Mouse (Mus musculus) MEL (cell line): Measurements from ENCODE around the gene Scnm1. TPM values are rescaled to one million over a fixed set of nuclear protein-coding genes. Genes with fewer than 3 reads are reported as not detected.
A peak's percentile ranks its signal among the peaks of the same experiment; 100 is the strongest.

Source experiments
- DNase-seq: peaks from one replicate; pipeline ENCODE4 v3.0.0; 2011; ENCODE audit warnings: low read depth, low spot score
- H3K27ac ChIP-seq: 2 replicates; pipeline ENCODE4 v1.5.1; 2012; ENCODE audit warnings: low read depth, mild to moderate bottlenecking, control low read depth, low read length, moderate library complexity; ENCODE audit not compliant: control insufficient read depth
- H3K27me3 ChIP-seq, 2 experiments: fragments of 150-350 bp in 1 of 2; sonication (generic) in 1 of 2; 2 replicates each; pipeline ENCODE4 v1.6.1; 2012; ENCODE audit warnings: low read length in 2 of 2, mild to moderate bottlenecking in 2 of 2, improper control_type of control experiment in 1 of 2, moderate library complexity in 1 of 2; ENCODE audit not compliant: insufficient read depth in 2 of 2, control insufficient read depth in 1 of 2
- H3K36me3 ChIP-seq, 2 experiments: 2 replicates each; pipeline ENCODE4 v1.6.1; 2012 to 2014; ENCODE audit warnings: low read length in 2 of 2, improper control_type of control experiment in 1 of 2, inconsistent platforms in 1 of 2, mild to moderate bottlenecking in 1 of 2; ENCODE audit not compliant: insufficient read depth in 2 of 2, control insufficient read depth in 1 of 2
- H3K4me1 ChIP-seq, 2 experiments: fragments of 150-350 bp in 1 of 2; sonication (generic) in 1 of 2; 2 replicates each; pipeline ENCODE4 v1.6.1; 2012; ENCODE audit warnings: low read length in 2 of 2, improper control_type of control experiment in 1 of 2, mild to moderate bottlenecking in 1 of 2; ENCODE audit not compliant: insufficient read depth in 2 of 2, control insufficient read depth in 1 of 2
- H3K4me3 ChIP-seq, 2 experiments: fragments of 150-350 bp in 1 of 2; sonication (generic) in 1 of 2; 2 replicates each; pipeline ENCODE4 v1.5.1; 2012; ENCODE audit warnings: low read depth in 2 of 2, low read length in 2 of 2, mild to moderate bottlenecking in 2 of 2, moderate library complexity in 2 of 2, control low read depth in 1 of 2, improper control_type of control experiment in 1 of 2; ENCODE audit not compliant: control insufficient read depth in 1 of 2, insufficient read depth in 1 of 2
- H3K79me2 ChIP-seq: 2 replicates; pipeline ENCODE4 v1.6.1; 2012; ENCODE audit warnings: mild to moderate bottlenecking, low read length, moderate library complexity; ENCODE audit not compliant: control insufficient read depth, poor library complexity, insufficient read depth
- H3K9ac ChIP-seq: 2 replicates; pipeline ENCODE4 v1.6.1; 2012; ENCODE audit warnings: low read depth, mild to moderate bottlenecking, control low read depth, low read length, moderate library complexity; ENCODE audit not compliant: control insufficient read depth, poor library complexity, severe bottlenecking
- H3K9me3 ChIP-seq: fragments of 150-350 bp; sonication (generic); replicated peaks from 2 replicates; pipeline ENCODE4 v1.6.1; 2012; ENCODE audit warnings: mild to moderate bottlenecking, low read length, improper control_type of control experiment, moderate library complexity; ENCODE audit not compliant: insufficient read depth
- BHLHE40 ChIP-seq: IDR thresholded peaks from 2 replicates; pipeline ENCODE4 v1.6.1; 2012; ENCODE audit warnings: low read depth, mild to moderate bottlenecking, inconsistent platforms, low read length, improper control_type of control experiment, borderline replicate concordance
- CHD1 ChIP-seq: IDR thresholded peaks from 2 replicates; pipeline ENCODE4 v1.6.1; 2012; ENCODE audit warnings: low read depth, mild to moderate bottlenecking, inconsistent platforms, low read length, improper control_type of control experiment
- CHD2 ChIP-seq: IDR thresholded peaks from 2 replicates; pipeline ENCODE4 v1.6.1; 2011; ENCODE audit warnings: low read length, improper control_type of control experiment
- CTCF ChIP-seq, 3 experiments: IDR thresholded peaks in 2 of 3; conservative IDR thresholded peaks in 1 of 3; 2 replicates each; pipeline ENCODE4 v1.5.1; 2011 to 2012; ENCODE audit warnings: low read length in 3 of 3, low read depth in 2 of 3, mild to moderate bottlenecking in 2 of 3, improper control_type of control experiment in 1 of 3, inconsistent platforms in 1 of 3, mixed read lengths in 1 of 3, moderate library complexity in 1 of 3; ENCODE audit not compliant: control insufficient read depth in 1 of 3, insufficient read depth in 1 of 3, poor library complexity in 1 of 3, severe bottlenecking in 1 of 3
- E2F4 ChIP-seq: IDR thresholded peaks from 2 replicates; pipeline ENCODE4 v1.6.1; 2011; ENCODE audit warnings: low read depth, low read length, improper control_type of control experiment, borderline replicate concordance
- ELF1 ChIP-seq: IDR thresholded peaks from 2 replicates; pipeline ENCODE4 v1.6.1; 2014; ENCODE audit warnings: low read depth, mild to moderate bottlenecking, inconsistent platforms, low read length, improper control_type of control experiment, moderate library complexity
- EP300 ChIP-seq, 2 experiments: IDR thresholded peaks; 2 replicates each; pipeline ENCODE4 v1.6.1; 2011; ENCODE audit warnings: improper control_type of control experiment in 2 of 2, low read length in 2 of 2, low read depth in 1 of 2, mild to moderate bottlenecking in 1 of 2
- ETS1 ChIP-seq: IDR thresholded peaks from 2 replicates; pipeline ENCODE4 v1.6.1; 2012; ENCODE audit warnings: low read depth, mild to moderate bottlenecking, inconsistent platforms, low read length, improper control_type of control experiment, moderate library complexity
- GABPA ChIP-seq: IDR thresholded peaks from 2 replicates; pipeline ENCODE4 v1.6.1; 2012; ENCODE audit warnings: low read depth, mild to moderate bottlenecking, inconsistent platforms, low read length, improper control_type of control experiment, moderate library complexity
- GATA1 ChIP-seq: IDR thresholded peaks from 2 replicates; pipeline ENCODE4 v1.6.1; 2011; ENCODE audit warnings: low read depth, low read length, improper control_type of control experiment
- HCFC1 ChIP-seq: IDR thresholded peaks from 2 replicates; pipeline ENCODE4 v1.6.1; 2012; ENCODE audit warnings: low read depth, mild to moderate bottlenecking, inconsistent platforms, low read length, improper control_type of control experiment, moderate library complexity
- JUND ChIP-seq: IDR thresholded peaks from 2 replicates; pipeline ENCODE4 v1.6.1; 2011; ENCODE audit warnings: low read depth, mild to moderate bottlenecking, improper control_type of control experiment, low read length
- KAT2A ChIP-seq: conservative IDR thresholded peaks from 2 replicates; pipeline ENCODE4 v1.6.1; 2012; ENCODE audit warnings: low read depth, low read length, improper control_type of control experiment, inconsistent platforms
- MAFK ChIP-seq: IDR thresholded peaks from 2 replicates; pipeline ENCODE4 v1.6.1; 2011; ENCODE audit warnings: low read depth, mild to moderate bottlenecking, low read length, improper control_type of control experiment, borderline replicate concordance
- MAX ChIP-seq: IDR thresholded peaks from 2 replicates; pipeline ENCODE4 v1.6.1; 2011; ENCODE audit warnings: low read length, improper control_type of control experiment
- MAZ ChIP-seq: IDR thresholded peaks from 2 replicates; pipeline ENCODE4 v1.6.1; 2012; ENCODE audit warnings: low read depth, mild to moderate bottlenecking, inconsistent platforms, low read length, improper control_type of control experiment
- MEF2A ChIP-seq: IDR thresholded peaks from 2 replicates; pipeline ENCODE4 v1.6.1; 2014; ENCODE audit warnings: low read depth, mild to moderate bottlenecking, inconsistent platforms, low read length, improper control_type of control experiment; ENCODE audit not compliant: poor library complexity, insufficient replicate concordance, severe bottlenecking; ENCODE audit errors: extremely low read depth
- MXI1 ChIP-seq: IDR thresholded peaks from 2 replicates; pipeline ENCODE4 v1.6.1; 2011; ENCODE audit warnings: mild to moderate bottlenecking, low read depth, low read length, improper control_type of control experiment
- MYB ChIP-seq: IDR thresholded peaks from 2 replicates; pipeline ENCODE4 v1.6.1; 2011; ENCODE audit warnings: mild to moderate bottlenecking, low read depth, low read length, improper control_type of control experiment
- MYC ChIP-seq: IDR thresholded peaks from 2 replicates; pipeline ENCODE4 v1.6.1; 2011; ENCODE audit warnings: low read depth, mild to moderate bottlenecking, low read length, improper control_type of control experiment, moderate library complexity
- NELFE ChIP-seq: IDR thresholded peaks from 2 replicates; pipeline ENCODE4 v1.6.1; 2011; ENCODE audit warnings: low read depth, low read length, improper control_type of control experiment
- NRF1 ChIP-seq: IDR thresholded peaks from 2 replicates; pipeline ENCODE4 v1.6.1; 2014; ENCODE audit warnings: low read depth, mild to moderate bottlenecking, inconsistent platforms, low read length, improper control_type of control experiment, moderate library complexity; ENCODE audit not compliant: poor library complexity, insufficient read depth, severe bottlenecking
- POLR2A ChIP-seq, 2 experiments: IDR thresholded peaks; 2 replicates each; pipeline ENCODE4 v1.6.1; 2011 to 2012; ENCODE audit warnings: low read length in 2 of 2, mild to moderate bottlenecking in 2 of 2, control low read depth in 1 of 2, improper control_type of control experiment in 1 of 2, low read depth in 1 of 2, moderate library complexity in 1 of 2; ENCODE audit not compliant: control insufficient read depth in 1 of 2, insufficient read depth in 1 of 2, poor library complexity in 1 of 2
- POLR2AphosphoS2 ChIP-seq: IDR thresholded peaks from 2 replicates; pipeline ENCODE4 v1.6.1; 2011; ENCODE audit warnings: low read length, improper control_type of control experiment
- POLR2AphosphoS5 ChIP-seq: IDR thresholded peaks from 2 replicates; pipeline ENCODE4 v1.6.1; 2012; ENCODE audit warnings: low read depth, borderline replicate concordance, mild to moderate bottlenecking, inconsistent platforms, low read length, moderate library complexity, mixed read lengths
- RCOR1 ChIP-seq: IDR thresholded peaks from 2 replicates; pipeline ENCODE4 v1.6.1; 2012; ENCODE audit warnings: low read depth, mild to moderate bottlenecking, inconsistent platforms, low read length, improper control_type of control experiment
- SIN3A ChIP-seq: IDR thresholded peaks from 2 replicates; pipeline ENCODE4 v1.6.1; 2012; ENCODE audit warnings: low read length, improper control_type of control experiment, inconsistent platforms
- SMC3 ChIP-seq: IDR thresholded peaks from 2 replicates; pipeline ENCODE4 v1.6.1; 2011; ENCODE audit warnings: low read depth, low read length, improper control_type of control experiment
- TAL1 ChIP-seq: IDR thresholded peaks from 2 replicates; pipeline ENCODE4 v1.6.1; 2012; ENCODE audit warnings: mild to moderate bottlenecking, inconsistent platforms, low read length, moderate library complexity, mixed read lengths
- TBP ChIP-seq: IDR thresholded peaks from 2 replicates; pipeline ENCODE4 v1.8.0; 2011; ENCODE audit warnings: low read depth, low read length, improper control_type of control experiment
- TCF12 ChIP-seq: IDR thresholded peaks from 2 replicates; pipeline ENCODE4 v1.6.1; 2014; ENCODE audit warnings: low read depth, mild to moderate bottlenecking, inconsistent platforms, low read length, improper control_type of control experiment, moderate library complexity
- UBTF ChIP-seq: IDR thresholded peaks from 2 replicates; pipeline ENCODE4 v1.6.1; 2012; ENCODE audit warnings: low read depth, mild to moderate bottlenecking, inconsistent platforms, low read length, improper control_type of control experiment, moderate library complexity, borderline replicate concordance; ENCODE audit not compliant: insufficient read depth
- USF1 ChIP-seq: IDR thresholded peaks from 2 replicates; pipeline ENCODE4 v1.6.1; 2014; ENCODE audit warnings: low read depth, mild to moderate bottlenecking, inconsistent platforms, low read length, improper control_type of control experiment, moderate library complexity
- USF2 ChIP-seq, 2 experiments: IDR thresholded peaks; 2 replicates each; pipeline ENCODE4 v1.6.1; 2011 to 2012; ENCODE audit warnings: improper control_type of control experiment in 2 of 2, low read length in 2 of 2, borderline replicate concordance in 1 of 2, inconsistent platforms in 1 of 2, low read depth in 1 of 2, mild to moderate bottlenecking in 1 of 2; ENCODE audit not compliant: insufficient read depth in 1 of 2
- ZC3H11A ChIP-seq: IDR thresholded peaks from 2 replicates; pipeline ENCODE4 v1.6.1; 2012; ENCODE audit warnings: low read depth, mild to moderate bottlenecking, inconsistent platforms, low read length, improper control_type of control experiment
- ZKSCAN1 ChIP-seq: IDR thresholded peaks from 2 replicates; pipeline ENCODE4 v1.6.1; 2012; ENCODE audit warnings: low read depth, mild to moderate bottlenecking, inconsistent platforms, low read length, improper control_type of control experiment, moderate library complexity
- ZMIZ1 ChIP-seq: IDR thresholded peaks from 2 replicates; pipeline ENCODE4 v1.6.1; 2012; ENCODE audit warnings: low read depth, mild to moderate bottlenecking, inconsistent platforms, low read length, improper control_type of control experiment, moderate library complexity
- ZNF384 ChIP-seq: IDR thresholded peaks from 2 replicates; pipeline ENCODE4 v1.6.1; 2012; ENCODE audit warnings: low read depth, mild to moderate bottlenecking, inconsistent platforms, low read length, improper control_type of control experiment
- polyA plus RNA-seq, 2 experiments: library from polyadenylated mRNA; stranded (reverse) in 1 of 2; unstranded in 1 of 2; fragments of >175 nt in 1 of 2; fragments of >200 nt in 1 of 2; gene quantifications; 2 replicates each; pipeline versions ENCODE4 v1.2.1 to v1.2.4; 2012; ENCODE audit warnings: low replicate concordance in 2 of 2, low read depth in 1 of 2; ENCODE audit not compliant: insufficient read length in 2 of 2, insufficient read depth in 1 of 2, missing spikeins in 1 of 2
- total RNA-seq: library from RNA; depleted of rRNA; stranded (reverse); fragments of 300-350 nt; gene quantifications from 2 replicates; pipeline ENCODE4 v1.2.3, GENCODE M21; 2012

Gene Scnm1
- total and polyA plus RNA-seq, 3 experiments: 93.1 to 104 TPM; not detected in 1

GRCm38 (mm10) chr3:95153874-95154273, 20.1 kb upstream of the Scnm1 start:
- no peaks in the 10 kb centered on the region for H3K36me3 ChIP-seq
- H3K9ac ChIP-seq: no peak overlapping the region
- H3K79me2 ChIP-seq: no peaks in the 10 kb centered on the region
- H3K4me3 ChIP-seq: no peak overlapping the region
- H3K4me1 ChIP-seq: no peaks in the 10 kb centered on the region
- H3K9me3 ChIP-seq: no peaks in the 10 kb centered on the region
- DNase-seq: peak; percentile 92
- no peak overlapping the region for H3K27ac ChIP-seq
- H3K27me3 ChIP-seq: no peaks in the 10 kb centered on the region; a peak in 3 of 4 replicates
- TF ChIP-seq RCOR1 (no peak; the same call in 1 of the 2 replicates), MEF2A (peak; percentile 17; the same call in 1 of the 2 replicates), BHLHE40 (no peak), ELF1 (no peak), ZKSCAN1 (no peak), HCFC1 (no peak), GATA1 (no peak), USF1 (no peak), ZMIZ1 (no peak), TBP (peak; percentile 34; the same call in 1 of the 2 replicates), KAT2A (no peak), MAFK (no peak), POLR2A (IDR thresholded peaks at IDR 0.05; ENCODE audit: control insufficient read depth in 1 of 2, insufficient read depth in 1 of 2, low read depth in 1 of 2, low read length in 2 of 2, poor library complexity in 1 of 2) (no peak), USF2 (IDR thresholded peaks at IDR 0.05; ENCODE audit: borderline replicate concordance in 1 of 2, insufficient read depth in 1 of 2, low read depth in 1 of 2, low read length in 2 of 2) (no peak), ZC3H11A (peak; percentile 93), SMC3 (peak; percentile 90), MYC (peak; percentile 84), EP300 (IDR thresholded peaks at IDR 0.05; ENCODE audit: low read depth in 1 of 2, low read length in 2 of 2) (no peak), ZNF384 (0 out of 2 replicates have a peak, but pooled peaks have one; percentile 36), TCF12 (peak; percentile 30; the same call in 1 of the 2 replicates), UBTF (no peak), POLR2AphosphoS2 (no peak), MXI1 (peak; percentile 74; the same call in 1 of the 2 replicates), ETS1 (no peak), TAL1 (no peak), CTCF (IDR thresholded peaks at IDR 0.05 in 2 of 3, conservative IDR thresholded peaks at IDR 0.05 in 1 of 3; ENCODE audit: control insufficient read depth in 1 of 3, insufficient read depth in 1 of 3, low read depth in 2 of 3, low read length in 3 of 3, poor library complexity in 1 of 3, severe bottlenecking in 1 of 3) (peak; percentile 94 to 99 (median 99)), POLR2AphosphoS5 (no peak), NELFE (no peak), CHD2 (no peak), JUND (no peak), GABPA (no peak), CHD1 (no peak), E2F4 (no peak), MAZ (peak; percentile 94), NRF1 (no peak), MYB (no peak), MAX (peak; percentile 70), SIN3A (peak; percentile 88)
